Mouse (Mus musculus) monocyte, adult 5-6 weeks (primary cell): ENCODE results near the gene Foxn1. TPM values are rescaled to one million over a fixed set of nuclear protein-coding genes. Genes with fewer than 3 reads are reported as not detected.

Experiments used
- ATAC-seq: fragments of 153-309, 156-312 bp; replicated peaks from 2 replicates; pipeline ENCODE4 v1.8.0; 2017; ENCODE audit warnings: mild to moderate bottlenecking; ENCODE audit not compliant: low TSS enrichment, insufficient number of reproducible peaks, severe bottlenecking, poor library complexity, low FRiP score
- total RNA-seq: library from RNA; stranded (forward); fragments of 200-1000, 200-491, 200-594 nt; gene quantifications from 3 replicates; pipeline ENCODE4 v1.2.3, GENCODE M21; 2017

Gene Foxn1
- not detected in 3 replicates for total RNA-seq

DNA sequence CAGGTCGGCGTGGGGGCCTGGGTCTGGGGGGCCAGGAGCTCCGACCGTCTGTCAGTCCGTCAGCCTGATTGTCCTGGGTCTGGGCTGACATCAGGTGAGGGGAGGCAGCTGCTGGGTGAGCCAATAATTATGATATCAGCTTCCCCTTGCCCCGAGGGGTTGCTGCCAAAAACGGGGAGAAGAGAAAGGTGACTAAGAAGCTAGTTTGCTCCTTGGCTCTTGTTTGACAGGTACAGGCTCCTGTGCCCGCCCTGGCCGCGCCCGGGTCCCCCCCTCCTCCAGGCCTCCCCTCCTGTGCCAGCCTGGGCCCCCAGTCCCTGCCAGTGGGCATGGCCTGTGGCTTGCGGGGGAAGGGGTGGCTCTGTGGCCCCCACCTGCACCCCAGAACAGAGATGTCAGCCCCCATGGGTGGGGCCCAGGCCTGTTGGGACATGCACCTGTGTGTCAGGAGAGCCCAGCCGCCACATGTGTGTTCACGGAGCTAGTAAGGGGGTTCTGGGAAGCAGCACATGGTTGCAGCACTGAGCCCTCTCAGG is at the start of gene Foxn1:
Gene Foxn1 (minus strand): TSS at position 51 of the 536 bp plus-strand sequence.
- no peak for ATAC-seq

DNA sequence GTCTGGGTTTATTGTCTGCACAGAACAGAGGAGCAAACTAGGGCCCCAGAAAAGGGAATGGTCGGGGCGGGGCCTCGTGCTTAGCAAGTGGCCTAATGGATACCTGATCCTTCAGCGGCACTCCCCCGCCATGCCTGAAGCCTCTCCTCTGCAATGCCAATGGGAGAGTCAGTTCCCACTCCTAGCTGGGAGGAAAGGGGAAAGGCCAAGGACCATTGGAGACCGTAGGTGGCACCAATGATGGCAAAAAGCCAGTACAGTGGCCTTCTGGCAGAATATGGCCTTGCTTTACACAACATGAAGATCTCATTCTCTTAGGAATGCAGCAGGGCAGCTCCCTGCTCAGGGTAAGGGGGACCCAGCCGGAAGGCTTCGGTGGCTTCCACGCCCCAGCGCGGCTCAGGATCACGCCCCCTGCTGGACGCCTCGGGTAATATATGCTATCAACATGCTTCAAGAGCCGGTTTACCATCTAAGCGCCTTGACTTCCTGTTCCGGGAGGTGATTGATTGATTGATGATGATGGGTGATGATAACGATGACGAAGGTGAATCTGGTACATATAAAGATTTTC is 49.5 kb upstream of the Foxn1 start:
- ATAC-seq, result no peak

DNA sequence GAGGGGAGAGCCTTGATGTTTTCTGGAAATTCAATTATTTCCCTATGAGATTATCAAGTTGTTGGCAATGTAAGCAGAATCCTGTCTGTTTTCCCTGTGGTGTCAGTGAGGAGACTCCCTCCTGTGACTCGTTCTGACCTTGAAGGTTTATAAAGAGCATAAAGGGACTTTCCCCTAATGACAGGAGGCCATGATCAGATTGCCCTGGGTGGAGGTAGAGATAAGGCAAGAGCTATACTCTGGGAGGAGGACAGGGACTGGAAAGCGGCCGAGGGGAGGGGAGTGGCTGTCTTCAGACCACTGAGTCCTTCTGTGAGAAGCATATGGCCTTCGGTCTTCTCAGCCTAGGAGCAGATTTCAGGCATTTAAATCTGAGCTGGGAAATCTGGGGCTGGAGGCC is 47.7 kb upstream of the Foxn1 start:
- no peak for ATAC-seq

DNA sequence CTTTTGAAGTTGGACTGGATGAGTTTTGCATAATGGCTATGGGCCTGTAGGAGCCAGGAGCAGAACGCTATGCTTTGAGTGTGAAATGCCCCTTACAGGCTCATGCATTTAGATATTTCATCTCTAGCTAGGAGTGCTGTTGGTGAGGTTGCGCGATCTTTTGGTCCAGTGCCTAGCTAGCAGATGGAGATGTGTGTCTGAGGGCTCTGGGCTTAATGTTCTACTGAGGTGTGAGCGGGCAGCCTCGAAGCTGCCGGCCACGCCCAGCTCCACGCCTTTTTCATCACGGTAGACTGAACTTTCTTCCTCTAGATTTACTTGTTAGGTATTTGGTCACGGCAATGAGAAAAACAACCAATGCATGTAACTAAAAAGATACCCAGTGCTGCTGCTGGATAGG is 44.8 kb upstream of the Foxn1 start:
- ATAC-seq, result no peak

DNA sequence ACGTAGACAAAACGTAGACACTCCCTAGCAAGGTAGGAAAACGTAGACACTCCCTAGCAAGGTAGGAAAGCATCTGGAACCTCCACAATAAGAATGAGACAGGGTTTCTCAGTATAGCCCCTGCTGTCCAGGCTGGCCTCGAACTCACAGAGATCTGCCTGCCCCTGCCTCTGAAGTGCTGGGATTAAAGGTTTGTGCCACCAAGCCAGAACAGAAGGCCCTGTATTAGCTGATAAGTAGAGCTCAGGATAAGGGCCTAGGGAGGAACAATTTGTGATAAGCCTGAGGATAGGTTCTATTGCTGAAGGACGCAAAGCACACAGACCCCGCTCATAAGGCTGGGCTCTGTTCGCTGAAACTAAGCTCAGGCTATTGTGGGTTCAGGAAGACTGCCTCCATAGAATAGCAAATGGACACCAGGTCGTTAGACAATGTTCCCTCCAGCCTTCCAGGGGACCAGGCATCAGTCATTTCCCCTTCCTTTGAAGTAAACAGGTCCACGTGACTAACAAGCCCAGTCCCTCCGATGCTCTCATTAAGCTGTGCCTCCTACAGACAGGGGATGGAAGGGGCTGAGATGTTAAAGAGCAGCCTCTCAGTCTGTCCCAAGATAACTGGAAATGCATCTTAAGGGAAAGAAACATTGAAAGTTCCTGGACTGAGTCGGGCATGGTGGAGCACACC is 44.0 kb upstream of the Foxn1 start:
- no peak for ATAC-seq

GRCm38 (mm10) chr11:78428309-78428708 is 42.0 kb upstream of the Foxn1 start:
- ATAC-seq, result no peak

DNA sequence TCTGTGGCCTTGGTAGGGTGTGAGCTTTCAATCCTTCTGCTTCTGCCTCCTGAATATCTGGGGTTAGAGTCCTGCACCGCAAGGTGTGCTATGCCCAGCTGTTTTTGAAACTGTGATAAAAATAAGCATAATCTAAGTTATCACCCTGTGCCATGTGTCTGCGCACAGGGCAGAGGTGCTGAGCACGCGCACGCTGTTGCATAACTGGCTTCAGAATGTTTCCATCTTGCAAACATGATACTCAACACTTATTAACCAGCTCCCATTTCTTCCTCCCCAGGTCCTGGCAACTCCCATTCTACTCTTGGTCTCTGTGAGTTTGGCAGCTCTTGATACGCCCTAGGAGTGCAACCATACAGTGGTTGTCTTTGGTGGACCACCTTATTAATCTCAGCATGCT is 41.3 kb upstream of the Foxn1 start:
- no peak for ATAC-seq

GRCm38 (mm10) chr11:78425572-78425971 is 39.2 kb upstream of the Foxn1 start:
- no peak for ATAC-seq

GRCm38 (mm10) chr11:78424352-78424751 is 38.0 kb upstream of the Foxn1 start:
- ATAC-seq, result no peak

DNA sequence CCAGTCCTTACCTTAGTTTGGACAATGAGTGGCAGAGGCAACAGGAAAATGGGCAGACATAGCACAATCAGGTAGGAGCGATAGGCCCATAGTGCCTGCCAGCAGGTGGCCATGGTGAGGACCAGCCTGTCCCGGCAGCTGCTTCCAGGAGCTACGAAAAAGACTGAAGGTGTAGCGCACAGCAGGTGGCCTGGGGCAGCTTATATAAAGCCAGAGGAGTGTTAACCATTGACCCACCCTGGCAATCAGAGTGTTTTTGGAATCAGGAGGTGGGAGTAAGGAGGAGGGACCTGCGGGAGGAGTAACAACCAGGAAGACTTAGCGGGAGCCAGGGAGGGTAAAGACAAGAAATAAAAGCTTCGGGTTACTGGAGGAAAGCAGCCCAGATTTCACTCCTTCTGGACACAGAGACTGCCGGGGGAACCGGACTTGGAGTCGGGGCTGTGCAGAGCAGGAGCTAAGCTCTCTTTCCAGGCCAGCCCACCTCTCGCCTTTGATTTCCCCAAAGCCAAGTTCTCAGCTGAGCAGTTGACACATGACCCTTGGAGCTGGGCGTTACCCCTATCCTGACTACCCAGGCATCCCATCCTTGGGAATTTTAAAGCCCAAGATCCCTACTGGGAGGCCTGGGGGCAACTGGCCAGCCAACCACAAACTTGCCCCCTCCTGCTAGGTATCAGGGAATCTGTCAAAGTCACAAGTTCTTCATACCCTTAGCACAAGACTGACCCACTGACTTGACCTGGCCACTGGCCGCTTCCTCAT is 35.9 kb upstream of the Foxn1 start, which contains the start of gene Slc13a2:
Gene Slc13a2 (minus strand): TSS at position 163 of the 765 bp plus-strand sequence.
- no peak for ATAC-seq

- ATAC-seq, result no peak
Observed at GRCm38 (mm10) chr11:78421201-78422009, 35.0 kb upstream of the Foxn1 start.

DNA sequence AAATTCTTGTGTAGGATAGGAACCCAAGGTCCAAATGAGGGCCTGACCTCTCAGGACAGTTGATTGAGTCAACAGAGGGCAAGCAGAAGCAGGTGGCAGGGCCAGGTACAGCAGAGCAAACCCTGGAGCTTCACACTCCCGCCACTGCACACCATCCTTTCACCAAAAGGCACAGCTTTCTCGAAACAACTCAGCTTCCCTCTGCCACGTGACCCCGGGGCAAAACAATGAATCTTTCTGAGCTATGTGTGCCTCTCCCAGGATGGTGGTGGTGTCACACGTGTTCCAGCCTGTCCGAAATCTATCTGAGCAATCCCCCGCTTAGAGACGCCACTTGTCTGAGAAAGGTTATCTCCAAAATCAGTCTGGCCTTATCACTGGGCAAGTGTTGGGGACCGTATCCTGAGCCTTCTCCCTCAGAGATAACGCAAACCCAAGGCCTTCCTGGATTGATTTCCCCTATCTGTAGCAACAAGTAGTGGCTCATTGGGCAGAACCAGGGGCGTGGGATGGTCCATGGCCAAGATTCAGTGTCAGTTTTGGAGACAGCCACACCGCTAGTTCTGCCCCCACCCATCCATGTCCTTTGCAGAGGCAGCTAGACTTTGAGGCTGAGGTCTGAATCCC is 34.0 kb upstream of the Foxn1 start:
- no peak for ATAC-seq

DNA sequence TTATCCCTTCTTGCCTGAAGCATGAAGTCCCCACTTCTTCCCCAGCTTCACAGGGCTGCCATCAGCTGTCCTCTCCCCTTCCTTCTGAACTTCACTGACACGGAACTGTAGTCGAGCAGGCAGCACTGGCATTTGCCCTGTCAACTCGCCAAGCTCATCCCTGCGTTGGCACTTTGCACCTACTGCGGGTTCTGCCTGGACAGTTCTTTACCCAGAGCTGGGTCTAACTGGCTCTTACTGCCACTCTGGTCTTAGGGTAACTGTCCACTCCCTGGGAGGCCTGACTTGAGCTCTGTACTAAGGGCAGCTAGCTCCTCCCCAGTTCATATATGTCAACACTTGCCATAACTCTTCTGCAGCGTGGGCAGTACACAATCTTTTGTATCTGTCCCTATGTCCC is 30.5 kb upstream of the Foxn1 start:
- ATAC-seq, result no peak

DNA sequence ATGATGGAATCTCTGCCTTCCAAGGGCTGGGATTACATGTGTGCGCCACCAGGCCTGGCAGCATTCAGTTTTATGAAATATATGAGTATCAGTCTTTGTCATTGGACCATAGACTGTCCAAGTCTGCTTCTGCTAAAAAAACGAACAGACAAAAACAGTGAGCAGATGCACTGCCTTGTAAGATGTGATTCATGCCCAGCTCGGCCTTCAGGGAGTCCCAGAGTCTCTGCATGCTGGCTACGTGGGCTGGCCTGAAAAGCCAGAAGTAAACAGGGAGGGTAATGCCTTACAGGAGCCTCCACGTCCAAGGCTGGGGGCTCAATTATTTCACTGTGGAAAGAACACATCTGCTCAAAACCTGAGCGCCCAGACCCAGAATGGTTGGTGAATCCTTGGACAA is 26.5 kb upstream of the Foxn1 start:
- no peak for ATAC-seq

DNA sequence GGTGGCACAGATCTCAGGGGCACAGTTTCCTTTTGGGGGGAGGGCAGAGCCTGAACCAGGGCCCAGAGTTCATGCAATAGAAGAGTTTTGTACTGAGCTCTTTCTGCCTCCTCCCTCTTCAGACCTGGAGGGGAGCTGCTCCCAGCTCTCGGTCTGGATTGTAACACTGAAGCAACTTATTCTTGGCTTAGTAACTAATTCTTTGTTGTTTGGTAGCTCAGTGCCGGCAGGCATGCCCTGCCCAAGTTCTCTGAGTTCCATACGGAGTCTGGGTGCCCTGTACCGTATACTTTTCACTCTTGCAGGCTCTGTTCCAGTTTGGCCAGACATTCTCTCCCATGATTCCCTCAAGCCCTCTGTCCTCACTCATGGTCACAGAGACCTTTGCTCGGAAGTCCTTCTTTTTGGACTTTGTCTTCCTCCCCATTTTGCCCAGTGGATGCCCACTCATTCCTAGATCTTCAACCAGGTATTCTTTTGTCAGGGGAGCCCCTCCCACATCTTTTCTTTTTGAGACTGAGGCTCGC is 26.0 kb upstream of the Foxn1 start:
- no peak for ATAC-seq

DNA sequence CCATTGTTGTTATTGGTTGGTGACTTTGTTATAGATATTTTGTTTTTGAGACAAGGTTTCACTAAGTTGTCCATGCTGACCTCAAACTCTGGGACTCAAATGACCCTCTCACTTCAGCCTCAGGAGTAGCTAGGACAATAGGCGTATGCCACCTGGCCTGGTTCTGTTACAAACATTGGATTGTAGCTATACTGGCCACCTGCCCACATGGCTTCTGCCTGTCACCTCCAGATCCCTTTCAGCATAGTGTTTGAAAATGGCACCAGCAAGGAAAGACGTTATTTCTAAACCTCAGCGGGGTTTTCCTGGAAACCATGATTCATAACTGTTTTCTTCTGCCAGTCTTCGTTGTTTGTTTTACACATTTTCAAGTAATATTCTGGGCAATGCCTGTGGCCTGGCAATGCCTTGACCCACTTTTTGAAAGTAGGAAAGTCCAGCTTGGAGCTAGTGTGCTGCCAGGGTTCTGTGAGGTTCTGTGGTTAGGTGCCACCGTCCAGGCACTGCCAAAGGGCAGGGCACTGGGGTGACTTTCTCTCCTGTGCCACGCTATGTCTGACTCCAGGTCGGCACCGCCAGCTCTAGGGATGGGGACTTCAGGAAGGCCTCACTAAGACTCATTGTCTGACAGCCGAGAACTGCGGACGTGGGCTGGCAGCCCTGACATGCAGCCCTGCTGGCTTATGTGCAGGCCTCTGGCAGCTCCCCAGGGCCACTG is 25.4 kb upstream of the Foxn1 start:
- ATAC-seq, result no peak
